Mouse (Mus musculus) cerebellum, adult 11 months (tissue): ENCODE results near the gene Dok3.

ENCODE experiments used
- DNase-seq: peaks from one replicate; pipeline ENCODE4 v3.0.0; 2022

The Dok3 gene

DNA sequence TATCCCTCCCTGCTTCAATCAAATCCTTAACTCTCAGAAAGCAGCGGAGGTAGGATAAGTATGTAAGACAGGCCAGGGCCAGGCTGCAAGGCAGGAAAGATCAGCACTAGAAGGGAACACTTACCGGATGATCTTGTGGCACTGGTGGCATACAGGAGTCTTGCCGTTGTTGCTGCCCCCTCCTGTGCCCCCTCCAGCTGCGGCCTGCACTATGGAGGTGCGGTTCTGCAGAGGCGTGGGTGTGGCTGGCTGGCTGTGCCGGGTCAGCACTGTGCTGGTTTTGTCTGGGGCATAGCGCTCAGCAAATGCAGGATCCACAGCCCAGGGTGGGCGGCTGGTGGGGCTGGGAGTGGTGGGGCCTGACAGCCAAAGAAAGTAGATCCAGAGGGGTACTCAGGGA, 23.3 kb downstream of the Dok3 start:
- no peak for DNase-seq

DNA sequence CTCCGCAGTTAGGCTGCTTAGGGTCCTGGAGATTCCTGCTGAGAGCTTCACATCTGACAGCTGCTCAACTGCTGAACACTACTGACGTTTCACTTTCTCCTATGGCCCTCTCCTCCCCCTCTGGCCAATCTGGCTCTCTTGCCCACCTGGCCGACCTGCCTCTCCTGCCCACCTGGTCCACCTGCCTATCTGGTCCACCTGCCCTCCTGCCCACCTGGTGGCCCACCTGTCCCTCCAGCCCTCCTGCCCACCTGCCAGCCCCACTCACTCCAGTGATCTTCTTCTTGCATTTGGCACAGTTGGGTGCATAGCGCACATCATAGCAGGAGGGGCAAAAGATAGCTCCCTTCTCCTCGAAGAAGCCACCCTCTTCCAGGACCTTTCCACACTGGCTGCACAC, 24.7 kb downstream of the Dok3 start:
- DNase-seq, result no peak

DNA sequence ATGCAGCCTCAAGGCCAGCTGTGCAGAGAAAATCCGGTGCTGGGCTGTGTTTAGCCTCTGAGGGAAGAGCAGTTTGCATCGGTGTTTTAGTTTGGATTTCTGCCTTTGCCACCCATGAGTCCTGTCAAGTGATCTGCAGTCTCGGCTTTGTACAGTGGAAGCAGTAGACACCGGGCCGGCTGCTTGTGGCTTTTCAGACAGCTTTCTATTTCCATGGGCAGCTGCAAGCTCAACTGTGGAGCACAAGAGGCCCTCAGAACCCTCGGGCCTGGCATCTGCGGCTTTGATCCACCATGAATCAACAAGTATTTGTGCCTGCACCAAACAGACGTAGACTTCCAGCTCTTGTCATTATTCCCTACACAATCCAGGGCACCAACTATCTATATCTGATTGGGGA, 26.7 kb downstream of the Dok3 start:
- DNase-seq, result no peak

DNA sequence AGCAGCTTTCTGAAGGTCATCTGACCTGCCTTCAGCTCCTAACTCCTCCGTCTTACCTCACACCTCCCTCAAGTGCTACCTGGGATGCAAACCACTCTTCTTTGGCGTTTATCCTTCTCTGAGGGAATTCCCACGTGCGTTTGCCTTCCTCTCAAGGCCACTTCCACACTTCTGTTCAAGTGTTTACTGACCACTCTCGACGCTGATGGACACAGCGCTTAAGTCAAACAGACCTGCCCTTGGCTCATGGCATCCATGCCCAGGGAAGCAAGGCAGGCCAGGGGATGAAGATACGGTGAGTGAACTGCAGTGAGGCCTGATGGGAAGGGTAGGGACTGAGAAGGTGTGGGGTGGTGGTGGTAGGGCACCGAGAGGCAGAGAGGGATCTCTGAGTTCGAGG, 28.5 kb downstream of the Dok3 start:
- no peak for DNase-seq

DNA sequence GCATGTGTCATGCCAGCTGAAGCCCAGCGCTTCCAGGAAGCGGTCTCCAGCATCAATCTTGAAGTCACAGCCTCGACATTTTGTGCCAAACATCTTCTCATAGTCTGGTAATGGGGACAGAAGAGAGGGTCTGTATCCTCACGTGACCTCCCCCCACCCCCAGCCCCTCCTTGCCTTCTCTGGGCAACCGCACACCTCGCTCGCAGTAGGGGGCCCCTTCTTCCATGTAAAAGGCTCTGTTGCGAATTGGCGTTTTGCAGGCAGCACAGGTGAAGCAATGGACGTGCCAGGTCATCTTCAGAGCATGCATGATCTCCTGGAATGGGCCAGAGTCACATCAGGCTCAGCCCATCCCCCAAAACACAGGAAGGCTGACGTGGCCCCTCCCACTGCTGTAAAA, 30.2 kb downstream of the Dok3 start:
- DNase-seq, result no peak

DNA sequence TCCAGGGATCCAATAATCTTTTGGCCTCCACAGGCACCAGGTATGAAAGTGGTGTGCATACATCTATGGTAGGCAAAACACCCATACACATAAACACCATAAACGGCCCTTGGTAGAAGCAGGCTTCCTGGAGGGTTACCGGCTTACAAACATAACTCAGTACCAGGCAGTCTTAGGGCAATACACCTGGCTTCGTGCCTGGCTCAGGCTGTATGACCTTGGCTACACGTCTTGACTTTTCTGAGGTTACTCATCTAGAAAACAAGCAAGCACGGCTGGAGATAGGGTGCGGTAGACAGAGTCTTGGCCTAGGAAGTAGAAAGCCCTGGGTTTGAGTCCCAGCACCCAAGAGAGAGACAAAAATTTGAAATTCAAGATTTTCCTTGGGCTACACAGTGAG, 32.4 kb downstream of the Dok3 start:
- DNase-seq, result no peak

DNA sequence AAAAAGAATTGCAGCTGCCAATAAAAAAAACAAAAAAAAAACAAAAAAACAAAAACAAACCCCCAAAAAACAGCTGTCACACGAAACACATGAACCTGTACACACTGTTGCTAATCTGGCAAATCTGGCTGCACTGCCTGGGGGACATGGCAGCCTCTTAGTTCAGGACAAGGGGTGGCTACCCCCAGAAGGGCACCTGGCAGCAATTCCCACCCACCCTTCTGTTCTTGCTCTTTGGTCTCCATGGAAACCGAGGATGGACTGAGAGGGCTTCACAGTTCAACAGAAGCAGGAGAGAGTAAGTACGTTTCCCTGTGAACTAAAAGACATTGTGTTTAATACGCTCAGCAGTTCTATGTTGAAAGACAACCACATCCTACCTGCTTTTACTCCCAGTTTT, 33.4 kb downstream of the Dok3 start:
- DNase-seq, result no peak

DNA sequence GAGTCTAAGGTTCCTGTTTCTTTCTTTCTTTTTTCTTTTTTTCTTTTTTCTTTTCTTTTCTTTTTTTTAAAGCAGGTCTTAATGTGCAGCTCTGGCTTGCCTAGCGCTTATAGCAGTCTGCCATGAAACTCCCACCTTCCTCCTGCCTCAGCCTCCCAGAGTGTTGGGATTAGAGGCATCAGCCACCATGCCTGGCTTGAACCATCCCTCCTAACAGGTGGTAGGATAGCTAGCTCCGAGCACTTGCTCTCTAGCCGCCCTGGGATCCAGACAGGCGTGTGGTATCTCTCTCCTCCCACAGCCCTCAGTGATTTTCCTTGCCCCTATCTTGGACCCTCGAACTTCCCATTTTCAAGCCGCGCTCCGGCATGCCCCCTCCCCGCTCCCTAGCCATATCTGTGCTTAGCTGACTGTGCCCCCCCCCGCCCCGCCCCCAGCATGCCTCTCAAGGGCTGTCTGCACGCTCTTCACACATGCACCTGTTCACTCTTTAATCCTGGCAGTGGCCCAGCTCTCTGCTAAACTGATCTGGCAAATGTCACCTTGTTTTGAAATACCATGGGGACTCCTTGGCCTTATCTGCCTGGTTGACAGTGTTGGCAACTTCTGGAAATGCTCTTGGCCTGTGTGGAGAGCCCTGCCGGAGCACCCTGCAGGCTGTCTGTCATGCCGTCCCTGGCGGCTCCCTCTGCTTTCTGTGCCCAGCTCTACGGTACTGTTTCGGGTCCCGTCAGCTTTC, 34.0 kb downstream of the Dok3 start:
- DNase-seq, result peak; percentile 73

DNA sequence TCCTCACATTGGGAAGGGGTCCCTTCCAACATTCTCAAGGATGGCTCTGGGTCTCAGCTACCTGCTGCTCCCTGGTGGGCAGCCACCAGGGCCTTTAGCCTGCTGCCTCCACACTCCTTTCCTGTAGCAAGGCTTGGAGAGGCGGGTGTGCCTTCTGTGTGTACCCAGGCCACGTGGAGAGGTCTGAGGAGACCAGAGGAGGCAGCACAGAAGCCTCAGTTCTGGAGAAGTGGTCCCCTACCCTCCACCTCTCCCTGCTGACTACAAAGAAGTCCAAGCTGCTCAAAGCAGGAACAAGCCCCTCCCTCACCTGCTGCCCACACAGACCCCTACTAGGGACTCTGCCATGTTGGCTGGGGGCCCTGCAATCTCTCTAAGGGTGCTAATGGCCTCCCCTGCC, 34.8 kb downstream of the Dok3 start:
- no peak for DNase-seq

DNA sequence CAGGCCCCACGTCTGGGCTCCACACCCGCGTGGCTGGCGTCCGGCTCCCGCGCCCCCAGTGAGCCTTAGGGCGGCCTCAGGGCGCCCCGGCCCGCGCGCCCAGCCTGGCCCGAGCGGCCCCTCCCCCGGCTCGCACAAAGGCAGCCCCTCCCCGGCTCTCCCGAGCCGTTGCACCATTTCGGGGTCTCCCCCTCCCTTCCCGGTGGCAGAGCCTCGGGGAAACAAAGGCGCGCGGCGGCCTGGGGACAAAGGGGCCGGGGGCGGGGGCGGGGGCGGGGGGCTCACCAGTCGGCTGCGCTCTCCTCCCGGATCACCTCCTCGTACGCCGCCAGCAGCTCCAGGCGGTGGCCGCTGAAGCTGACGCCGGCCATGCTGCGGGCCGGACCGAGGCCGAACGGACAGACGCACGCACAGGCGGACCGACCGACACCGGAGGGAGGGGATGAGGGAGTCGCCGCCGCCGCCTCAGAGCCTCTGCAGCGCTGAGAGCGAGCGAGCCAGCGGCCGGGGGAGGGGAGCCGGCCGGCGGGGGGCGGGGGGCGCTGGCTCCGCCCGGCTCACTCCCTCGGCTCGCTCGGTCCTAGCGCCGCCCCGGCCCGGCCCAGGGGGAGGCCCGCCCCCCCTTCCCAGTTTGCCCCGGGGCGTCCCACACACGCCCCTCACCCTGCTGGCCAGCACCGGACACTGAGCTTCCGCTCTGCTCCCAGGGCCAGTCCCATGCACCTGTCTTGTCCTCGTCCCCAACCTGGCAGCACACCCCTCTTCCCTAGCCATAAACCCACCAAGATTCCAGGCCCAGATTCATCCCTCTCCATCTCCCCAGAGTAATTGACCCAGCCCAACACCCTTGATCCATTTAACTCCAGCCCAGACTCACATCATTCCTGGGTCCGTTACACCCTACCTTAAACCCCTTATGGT, 41.3 kb downstream of the Dok3 start, which contains the start of gene Dbn1:
Gene Dbn1, minus strand, starts transcription at position 534 of the 921 bp plus-strand sequence.
- no peak for DNase-seq

DNA sequence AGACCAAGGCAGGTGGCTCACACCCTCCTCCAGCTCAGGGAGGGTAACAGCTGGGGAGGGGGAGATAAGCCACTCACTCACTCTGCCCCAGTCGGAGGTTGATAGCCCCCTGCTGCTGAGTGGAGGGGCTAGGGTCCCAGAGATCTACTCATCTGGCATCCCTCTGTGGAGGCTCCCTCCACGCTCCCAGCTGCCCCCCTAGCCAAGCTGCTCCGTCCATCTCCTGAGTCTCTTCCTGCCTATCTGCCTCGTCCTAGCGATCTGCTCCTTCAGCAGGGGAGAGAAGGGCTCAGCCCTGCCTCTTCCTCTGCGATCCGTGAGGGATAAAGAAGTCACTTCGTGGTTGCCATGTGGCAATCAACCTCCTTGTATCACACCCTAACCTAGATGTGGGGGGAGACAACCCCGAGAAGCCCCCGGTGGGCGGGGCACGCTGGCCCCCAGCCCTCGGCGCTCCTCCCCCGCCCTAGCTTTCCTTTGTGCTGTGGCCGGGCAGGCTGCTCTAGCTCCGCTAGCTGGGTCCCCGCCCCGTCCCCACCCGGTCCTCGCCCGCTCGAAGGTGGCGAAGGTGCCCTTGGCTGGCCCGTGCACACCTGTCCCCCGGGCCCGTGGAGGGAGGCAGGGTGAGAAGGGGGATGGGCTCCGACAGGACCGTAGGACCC, 42.0 kb downstream of the Dok3 start:
- DNase-seq, result no peak

DNA sequence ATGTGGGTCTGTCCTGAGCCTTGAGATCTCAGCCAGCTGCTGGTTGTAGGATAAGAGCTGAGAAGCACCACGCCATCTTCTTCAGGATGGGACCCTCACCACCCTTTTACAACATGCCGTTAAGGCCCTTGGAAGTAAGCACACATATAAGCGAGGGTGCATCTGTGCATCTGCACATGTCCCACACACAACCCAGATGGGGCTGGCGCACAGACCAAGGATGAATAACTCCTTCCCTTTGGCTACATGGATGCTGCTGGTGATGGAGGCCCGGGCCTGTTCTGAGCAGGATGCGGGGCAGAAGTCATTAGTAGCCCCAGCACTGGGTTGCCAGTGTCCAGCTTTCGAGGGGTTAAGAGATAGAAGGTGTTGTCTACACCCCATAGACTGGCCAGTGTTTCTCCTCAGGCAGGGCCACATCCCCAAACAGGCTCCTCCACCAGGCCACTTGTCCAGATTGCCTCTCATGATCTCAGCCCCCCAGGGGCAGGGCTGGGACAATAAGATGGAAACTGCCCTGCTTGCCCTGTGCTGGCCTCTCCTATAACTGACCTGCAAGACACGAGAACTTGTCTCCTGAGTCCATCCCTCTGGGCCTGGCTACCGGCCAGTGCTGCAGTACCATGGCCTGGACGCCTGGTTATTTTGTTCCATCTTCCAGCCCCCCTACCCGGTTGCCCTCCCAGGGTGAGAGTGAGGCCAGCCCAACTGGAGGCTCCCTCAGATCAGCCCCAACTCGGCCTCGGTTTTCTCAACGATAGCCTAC, 42.9 kb downstream of the Dok3 start:
- DNase-seq, result no peak

DNA sequence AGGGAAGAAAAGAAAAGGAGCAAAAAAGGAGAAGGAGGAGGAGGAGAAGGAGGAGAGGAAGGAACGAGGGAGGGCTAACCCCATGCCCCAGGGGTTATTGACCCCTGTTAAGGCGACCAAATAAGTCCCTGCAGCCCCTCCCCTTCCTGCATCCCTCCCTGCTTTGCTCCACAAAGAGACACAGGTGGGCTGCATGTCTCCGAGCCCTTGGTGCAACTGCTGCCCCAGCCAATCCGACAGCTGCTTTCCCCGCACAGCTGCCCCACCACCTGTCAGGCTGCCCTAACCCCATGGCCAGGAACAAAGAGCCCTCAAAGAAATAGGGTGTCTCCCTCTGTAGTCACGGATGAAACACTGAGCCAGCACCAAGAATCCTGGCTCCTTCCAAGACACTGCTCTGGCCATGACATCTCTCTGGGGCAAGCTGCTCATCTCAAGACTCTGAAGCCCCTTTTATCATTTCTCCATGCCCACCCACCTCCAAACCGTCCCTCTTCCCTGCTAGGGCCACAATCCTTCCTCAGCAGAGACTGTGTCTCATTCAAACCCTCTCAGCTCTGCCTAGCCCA, 44.5 kb downstream of the Dok3 start:
- DNase-seq, result no peak

DNA sequence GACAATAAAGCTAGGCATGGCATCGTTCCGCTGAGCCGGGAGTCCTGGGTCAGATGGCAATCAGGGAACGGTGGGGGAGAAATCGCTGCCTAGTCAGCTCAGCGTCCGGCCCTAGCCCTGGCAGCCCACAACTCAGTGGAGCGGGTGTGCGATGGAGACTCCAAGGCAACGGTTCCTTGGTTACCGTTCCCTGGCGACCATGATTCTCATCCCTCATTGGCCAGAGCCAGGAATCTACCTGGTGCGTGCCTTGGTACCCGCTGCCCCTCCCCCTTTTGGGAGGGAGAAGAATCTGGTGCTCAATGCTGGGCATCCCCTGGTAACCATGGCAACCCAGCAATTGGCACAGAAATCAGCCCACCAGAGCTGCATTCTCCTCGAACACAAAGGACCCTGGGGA, 45.5 kb downstream of the Dok3 start:
- DNase-seq, result no peak

DNA sequence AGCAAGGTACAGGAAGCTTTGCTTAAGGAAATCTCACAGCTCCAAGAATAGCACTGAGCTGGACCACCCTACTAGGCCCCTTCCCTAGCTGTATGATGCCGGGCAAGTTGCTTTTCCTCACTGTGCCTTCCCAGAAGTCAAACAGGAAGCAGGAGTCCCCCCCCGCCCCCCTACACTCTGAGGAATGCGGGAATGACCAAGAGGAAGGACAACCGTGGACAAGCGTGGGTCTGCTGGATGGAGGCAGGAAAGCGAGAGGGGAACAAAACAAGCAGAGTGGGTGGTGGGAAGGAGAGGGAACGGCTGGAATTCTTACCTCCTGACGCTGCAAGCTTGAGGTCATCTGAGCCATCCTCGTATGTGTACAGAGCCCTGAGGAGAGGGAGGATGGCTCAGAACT, 46.0 kb downstream of the Dok3 start:
- no peak for DNase-seq

DNA sequence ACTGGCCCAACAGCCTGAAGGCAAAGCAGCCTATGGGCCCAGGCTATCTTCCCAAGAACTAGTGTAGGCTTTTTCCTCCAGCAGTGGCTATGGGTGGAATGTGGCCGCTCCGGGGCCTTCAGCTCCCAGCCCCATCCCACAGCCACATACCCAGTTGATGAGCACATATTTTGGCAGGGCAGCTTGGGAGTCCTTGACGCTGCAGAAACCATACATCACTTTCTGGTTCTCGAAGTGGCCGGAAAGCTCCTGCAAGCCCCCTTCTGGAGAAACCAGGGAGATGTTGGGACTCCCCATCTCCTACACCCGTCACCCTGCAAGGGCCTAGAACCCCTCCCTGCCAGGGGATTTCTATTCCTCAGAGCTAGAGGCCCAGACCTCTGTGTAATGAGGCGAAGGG, 46.6 kb downstream of the Dok3 start:
- DNase-seq, result no peak

DNA sequence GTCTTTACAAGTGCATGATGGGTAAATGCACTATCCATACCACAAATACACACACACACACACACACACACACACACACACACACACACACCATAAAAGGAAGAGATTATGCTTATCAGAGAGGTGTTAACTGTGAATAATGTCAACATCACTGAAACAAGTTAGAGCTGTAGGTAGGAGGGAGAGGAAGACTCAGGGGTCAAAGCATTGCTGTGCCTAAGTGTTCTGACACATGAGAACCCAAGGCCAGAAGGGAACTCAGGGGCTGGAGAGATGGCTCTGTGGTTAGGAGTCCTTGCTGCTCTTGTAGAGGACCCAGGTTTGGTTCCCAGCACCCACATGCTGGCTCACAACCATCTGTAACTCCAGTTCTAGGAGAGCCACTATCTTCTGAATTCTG, 49.2 kb downstream of the Dok3 start:
- no peak for DNase-seq

DNA sequence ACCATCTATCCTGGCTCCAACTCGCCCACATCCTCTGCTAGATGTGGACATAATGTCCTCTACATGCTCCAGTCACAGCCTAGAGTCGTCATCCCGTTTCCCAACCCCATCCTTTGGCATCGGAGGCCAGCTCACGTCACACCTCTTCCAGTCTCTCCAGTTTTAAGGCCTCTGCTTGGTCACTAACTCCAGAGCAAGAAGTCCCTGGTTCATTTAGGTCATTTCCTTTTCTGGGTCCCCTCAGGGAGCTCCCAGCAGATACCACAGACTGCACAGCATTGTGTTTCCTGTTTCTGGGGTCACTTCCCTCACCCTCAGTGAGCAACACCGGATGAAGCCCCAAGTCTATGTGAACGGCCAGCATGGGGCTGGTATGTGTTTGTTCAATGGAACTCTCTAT, 50.1 kb downstream of the Dok3 start:
- DNase-seq, result no peak

DNA sequence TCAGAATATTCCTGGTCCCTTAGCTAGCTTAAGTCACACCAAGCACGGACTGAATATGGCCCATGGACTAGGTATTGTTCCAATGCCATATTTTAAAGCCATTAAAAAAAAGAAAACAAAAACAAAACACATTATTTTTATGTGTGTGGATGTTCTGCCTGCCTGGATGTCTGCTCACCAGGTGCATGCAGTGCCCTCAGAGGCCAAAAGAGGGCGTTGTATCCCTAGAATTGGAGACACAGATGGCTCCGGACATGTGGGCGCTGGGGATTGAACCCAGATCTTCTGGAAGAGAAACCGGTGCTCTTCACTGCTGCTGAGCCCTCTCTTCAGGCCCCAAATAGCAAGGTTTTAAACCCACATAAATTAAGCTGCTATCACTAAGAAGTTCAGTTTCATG, 51.1 kb downstream of the Dok3 start:
- DNase-seq, result no peak

DNA sequence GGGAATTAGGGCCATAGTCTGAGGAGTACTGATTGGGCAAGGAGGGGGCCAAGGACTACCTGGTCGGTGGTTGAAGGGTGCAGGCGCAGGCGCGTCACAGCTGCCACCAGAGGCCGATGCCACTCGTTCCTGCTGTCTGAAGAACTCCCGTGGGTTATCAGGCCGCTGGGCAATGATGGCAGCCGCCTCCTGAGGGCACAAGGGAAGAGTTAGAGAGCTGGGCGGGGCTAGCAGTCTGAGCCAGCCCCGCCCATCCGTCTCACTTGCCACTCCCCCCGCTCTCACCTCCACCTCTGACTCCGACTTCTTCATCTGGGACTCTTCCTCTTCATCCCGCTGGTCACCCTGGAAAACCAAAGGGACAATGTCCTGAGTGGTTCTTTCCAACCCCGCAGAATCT, 51.6 kb downstream of the Dok3 start:
- no peak for DNase-seq

DNA sequence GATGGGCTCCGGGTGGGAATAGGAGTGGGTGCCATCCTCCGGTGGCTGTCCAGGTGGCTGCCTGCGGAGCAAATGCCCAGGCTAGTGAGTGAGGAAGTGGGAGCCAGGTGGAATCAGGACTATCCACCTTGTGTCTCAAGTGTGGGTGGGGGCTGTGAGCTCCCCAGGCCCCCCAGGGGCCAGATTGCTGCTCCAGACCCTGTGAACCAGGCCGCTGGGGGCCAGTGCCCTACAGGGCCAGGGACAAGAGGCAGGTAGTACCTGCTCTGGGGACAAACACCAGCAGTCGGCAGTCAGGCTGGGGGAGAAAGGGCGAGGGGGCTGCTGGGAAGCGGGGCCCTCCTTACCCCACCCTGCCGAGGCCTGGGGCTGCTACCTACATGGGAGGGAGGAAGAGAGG, 52.8 kb downstream of the Dok3 start:
- no peak for DNase-seq

DNA sequence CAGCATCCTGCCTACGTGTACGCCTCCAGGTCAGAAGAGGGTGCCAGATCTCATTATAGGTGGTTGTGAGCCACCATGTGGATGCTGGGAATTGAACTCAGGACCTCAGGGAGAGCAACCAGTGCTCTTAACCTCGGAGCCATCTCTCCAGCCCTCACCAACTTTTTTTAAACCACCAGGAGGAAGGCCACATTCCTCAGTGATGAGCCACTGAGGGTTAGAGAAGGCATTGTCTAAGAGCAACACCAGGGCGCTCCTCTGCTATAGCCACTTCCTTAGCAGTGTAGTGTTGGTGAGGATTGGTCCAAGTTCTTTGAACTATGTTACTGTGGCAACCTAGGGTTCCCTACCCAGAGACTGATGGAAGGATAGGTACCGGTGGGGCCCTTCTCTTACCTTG, 53.3 kb downstream of the Dok3 start:
- no peak for DNase-seq

DNA sequence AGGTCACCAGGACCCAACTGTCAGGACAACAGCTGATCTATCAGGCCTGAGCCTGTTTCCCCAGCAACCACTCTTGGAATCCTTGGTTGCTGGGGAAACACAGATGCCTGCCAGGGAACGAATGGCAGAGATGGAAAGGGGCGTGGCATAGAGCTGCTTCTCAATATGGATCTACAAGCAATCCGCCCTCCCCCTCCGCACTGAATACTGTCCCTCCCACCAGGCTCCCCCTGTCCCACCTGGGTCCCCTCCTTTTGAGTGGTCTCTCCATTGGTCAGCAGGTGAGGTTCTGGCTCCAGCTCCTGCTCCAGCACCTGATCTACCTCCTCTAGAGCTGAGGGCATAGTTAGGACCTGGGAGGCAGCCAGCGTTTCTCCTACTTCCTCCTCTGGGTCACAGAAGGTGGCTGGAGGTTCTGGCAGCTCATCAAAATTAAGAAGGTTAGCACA, 54.5 kb downstream of the Dok3 start:
- DNase-seq, result no peak
